Mouse (Mus musculus) kidney, postnatal 0 days (tissue): ENCODE data around the gene Ticrr. TPM values are rescaled to one million over a fixed set of nuclear protein-coding genes. Genes with fewer than 3 reads are reported as not detected.

ENCODE experiments used
- ATAC-seq: fragments of 200-750 bp; cut with Nextera tagmentation; replicated peaks from 2 replicates; pipeline ENCODE4 v1.8.0; 2017; ENCODE audit warnings: low read depth, moderate number of reproducible peaks, moderate TSS enrichment, moderate library complexity; ENCODE audit not compliant: low FRiP score
- DNase-seq: peaks from one replicate; pipeline ENCODE4 v3.0.0-alpha.2; 2016; ENCODE audit warnings: low spot score
- H3K27ac ChIP-seq: fragments of 300-500 bp; sonication (generic); 2 replicates; pipeline ENCODE4 v1.5.1; 2014; ENCODE audit warnings: mild to moderate bottlenecking
- H3K27me3 ChIP-seq: fragments of 300-500 bp; sonication (generic); 2 replicates; pipeline ENCODE4 v1.6.1; 2014; ENCODE audit warnings: low read length, mixed read lengths; ENCODE audit not compliant: insufficient read depth
- H3K36me3 ChIP-seq: fragments of 300-500 bp; sonication (generic); 2 replicates; pipeline ENCODE4 v1.6.1; 2014; ENCODE audit warnings: low read length, mixed read lengths; ENCODE audit not compliant: insufficient read depth
- H3K4me1 ChIP-seq: fragments of 300-500 bp; sonication (generic); replicated peaks from 2 replicates; pipeline ENCODE4 v1.6.1; 2014; ENCODE audit warnings: antibody characterized with exemption, low read length, mixed read lengths; ENCODE audit not compliant: insufficient read depth
- H3K4me2 ChIP-seq: fragments of 300-500 bp; sonication (generic); 2 replicates; pipeline ENCODE4 v1.6.1; 2014; ENCODE audit warnings: mild to moderate bottlenecking, low read length, moderate library complexity, mixed read lengths
- H3K4me3 ChIP-seq: fragments of 300-500 bp; sonication (generic); replicated peaks from 2 replicates; pipeline ENCODE4 v1.5.1; 2014; ENCODE audit warnings: low read depth, low read length
- H3K9ac ChIP-seq: fragments of 300-500 bp; sonication (generic); 2 replicates; pipeline ENCODE4 v1.6.1; 2014; ENCODE audit warnings: low read depth, low read length
- H3K9me3 ChIP-seq: fragments of 300-500 bp; sonication (generic); replicated peaks from 2 replicates; pipeline ENCODE4 v1.6.1; 2016; ENCODE audit warnings: low read length, inconsistent platforms, mixed read lengths
- CTCF ChIP-seq: IDR thresholded peaks from 2 replicates; pipeline ENCODE4 v1.5.1; 2016; ENCODE audit warnings: antibody characterized with exemption, low read depth, mild to moderate bottlenecking, moderate library complexity
- WGBS: fragments of 180-500 bp; shearing (Covaris S2); extraction: QIAGEN DNeasy Blood & Tissue Kit; methylation state at CpG from one replicate; pipeline ENCODE4 v1.1.7; 2014; 5-methylcytosine and 5-hydroxymethylcytosine counted together
- polyA plus RNA-seq: library from polyadenylated mRNA; unstranded; fragments of >200 nt; fragmentation: Nextera tagmentation; extraction: Ambion mirVana; gene quantifications from 2 replicates; pipeline ENCODE4 v1.2.1, GENCODE M21; 2015

The Ticrr gene
- polyA plus RNA-seq, 1 experiment from 2014 or later = 3.1 TPM

GRCm38 (mm10) chr7:79710130-79710607 lies 50.2 kb downstream of the Ticrr start:
- Histone ChIP-seq H3K9me3 (no peaks in the 10 kb centered on the region), H3K9ac (peak overlapping the region; percentile 53; the same call in 1 of the 2 replicates), H3K27ac (no peak overlapping the region), H3K36me3 (peaks cover 4% of the 10 kb centered on the region; the same call in 1 of the 2 replicates), H3K4me1 (0 out of 2 replicates have a peak, but pooled peaks cover 2% of the 10 kb centered on the region), H3K27me3 (no peaks in the 10 kb centered on the region), H3K4me2 (peak overlapping the region; percentile 75), H3K4me3 (peak overlapping the region; percentile 47)
- WGBS = 5% methylated on average over 54 of the region's 55 CpGs
- peak; percentile 52 for TF ChIP-seq CTCF
- DNase-seq (peak; percentile 66), ATAC-seq (peak; percentile 84)

GRCm38 (mm10) chr7:79710831-79711230 lies 50.8 kb downstream of the Ticrr start:
- ATAC-seq (no peak), DNase-seq (no peak)
- Histone ChIP-seq H3K4me2 (peak overlapping the region; percentile 75; the same call in 1 of the 2 replicates), H3K4me1 (peaks cover 2% of the 10 kb centered on the region; the same call in 1 of the 2 replicates), H3K27me3 (no peaks in the 10 kb centered on the region), H3K4me3 (no peak overlapping the region), H3K9me3 (no peaks in the 10 kb centered on the region), H3K36me3 (peaks cover 4% of the 10 kb centered on the region; the same call in 1 of the 2 replicates), H3K9ac (no peak overlapping the region), H3K27ac (no peak overlapping the region)
- peak; percentile 11; the same call in 1 of the 2 replicates for TF ChIP-seq CTCF
- 57% methylated on average over 17 of the region's 17 CpGs for WGBS

GRCm38 (mm10) chr7:79715187-79715981 lies 55.4 kb downstream of the Ticrr start, which contains the start of gene Kif7:
Gene Kif7, minus strand, starts transcription at chr7:79715720.
- Histone ChIP-seq H3K36me3 (no peaks in the 10 kb centered on the region), H3K27ac (no peak within 1 kb of the TSS)

GRCm38 (mm10) chr7:79721386-79721977 lies 61.5 kb downstream of the Ticrr start:
- Histone ChIP-seq H3K4me2 (peak overlapping the region; percentile 73), H3K4me1 (no peaks in the 10 kb centered on the region), H3K9ac (peak overlapping the region; percentile 60), H3K9me3 (no peaks in the 10 kb centered on the region), H3K27ac (peak overlapping the region; percentile 26; the same call in 1 of the 2 replicates), H3K36me3 (no peaks in the 10 kb centered on the region), H3K4me3 (peak overlapping the region; percentile 44), H3K27me3 (peaks cover 14% of the 10 kb centered on the region; the same call in 1 of the 2 replicates)
- DNase-seq (peak; percentile 61), ATAC-seq (peak; percentile 71)
- TF ChIP-seq CTCF = no peak
- under 1% methylated on average over 48 of the region's 48 CpGs for whole genome bisulfite sequencing

More at GRCm38 (mm10) chr7:79715187-79715981, 55.4 kb downstream of the Ticrr start, which contains the start of gene Kif7:
- Histone ChIP-seq H3K9ac (peak within 1 kb of the TSS; percentile 71), H3K4me1 (peaks cover 2% of the 10 kb centered on the region; the same call in 1 of the 2 replicates), H3K9me3 (no peaks in the 10 kb centered on the region), H3K4me3 (peak within 1 kb of the TSS; percentile 77), H3K4me2 (peak within 1 kb of the TSS; percentile 77), H3K27me3 (no peaks in the 10 kb centered on the region)
- TF ChIP-seq CTCF = no peak
- DNase-seq (peak; percentile 90), ATAC-seq (peak; percentile 93)
- WGBS = under 1% methylated on average over 53 of the region's 55 CpGs

GRCm38 (mm10) chr7:79727091-79727490 lies 67.1 kb downstream of the Ticrr start:
- DNase-seq (peak; percentile 55), ATAC-seq (no peak)
- H3K4me2 ChIP-seq = no peak overlapping the region
- H3K4me1 ChIP-seq = no peaks in the 10 kb centered on the region
- peak; percentile 79 for TF ChIP-seq CTCF
- H3K27ac ChIP-seq = no peak overlapping the region
- peaks cover 10% of the 10 kb centered on the region; the same call in 1 of the 2 replicates for H3K27me3 ChIP-seq
- no peaks in the 10 kb centered on the region for H3K36me3 ChIP-seq
- H3K9me3 ChIP-seq = no peaks in the 10 kb centered on the region
- whole genome bisulfite sequencing = 4% methylated on average over 2 of the region's 2 CpGs
- no peak overlapping the region for H3K9ac ChIP-seq
- H3K4me3 ChIP-seq = no peak overlapping the region

- H3K27ac ChIP-seq = no peak overlapping the region
- no peaks in the 10 kb centered on the region for H3K4me1 ChIP-seq
- WGBS = 28% methylated on average over 6 of the region's 6 CpGs
- DNase-seq = peak; percentile 70
- no peak for ATAC-seq
- H3K4me3 ChIP-seq = no peak overlapping the region
- no peak overlapping the region for H3K4me2 ChIP-seq
- H3K9ac ChIP-seq = no peak overlapping the region
- TF ChIP-seq CTCF = peak; percentile 88
- no peaks in the 10 kb centered on the region for H3K9me3 ChIP-seq
- no peaks in the 10 kb centered on the region for H3K36me3 ChIP-seq
- no peaks in the 10 kb centered on the region for H3K27me3 ChIP-seq
Measured at GRCm38 (mm10) chr7:79728219-79728618, 68.2 kb downstream of the Ticrr start.
